Mouse (Mus musculus) frontal cortex, postnatal 36 days (tissue): ENCODE measurements around the gene Antxr1.
A peak's percentile ranks its signal among the peaks of the same experiment; 100 is the strongest.

Experiments
- DNase-seq, 2 experiments: peaks; one replicate each; pipeline ENCODE4 v3.0.0; 2022; ENCODE audit warnings: low spot score in 2 of 2

Antxr1 gene

DNA sequence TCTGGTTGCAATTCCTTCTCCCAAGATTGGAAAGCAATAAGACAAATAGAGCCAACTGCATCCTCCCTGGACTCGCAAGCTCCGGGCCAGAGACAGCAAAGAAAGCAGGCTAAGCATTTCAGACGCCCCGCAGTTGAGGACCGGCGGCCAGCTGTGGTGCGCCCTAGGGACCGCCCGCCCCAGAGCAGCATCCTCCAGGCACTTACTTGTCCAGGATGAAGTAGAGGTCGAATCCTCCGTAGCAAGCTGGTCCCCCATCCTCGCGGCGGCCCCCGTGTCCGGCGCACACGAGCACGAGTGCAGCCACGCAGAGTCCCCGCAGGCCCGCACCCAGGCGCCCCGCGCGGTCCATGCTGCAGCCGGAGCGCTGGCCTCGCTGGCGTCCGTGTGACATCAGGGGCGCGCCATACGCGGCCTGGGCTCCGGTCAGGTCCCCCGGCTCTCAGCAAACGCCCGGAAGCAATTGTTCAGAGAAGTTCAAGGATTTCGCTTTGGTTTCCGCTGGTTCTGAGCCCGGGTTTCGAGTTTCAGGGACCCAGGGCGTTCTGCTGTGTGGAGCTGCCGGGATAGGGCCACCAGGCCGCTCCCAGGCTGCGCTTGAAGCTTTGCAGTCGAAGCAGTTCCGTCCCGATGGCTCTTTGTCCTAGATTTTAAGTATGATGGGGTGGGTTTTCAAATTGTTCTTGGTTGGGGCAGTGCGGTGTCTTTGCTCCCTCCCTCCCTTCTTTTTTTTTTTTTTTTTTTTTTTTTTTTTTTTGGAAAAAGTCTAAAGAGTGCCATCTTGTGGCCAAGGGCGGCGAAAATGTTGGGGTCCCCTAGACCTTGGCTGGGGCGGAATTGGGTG, at the start of gene Antxr1:
Antxr1 (minus strand) TSS at position 731 of the 844 bp plus-strand sequence.
- DNase-seq = peak; percentile 54 to 56

DNA sequence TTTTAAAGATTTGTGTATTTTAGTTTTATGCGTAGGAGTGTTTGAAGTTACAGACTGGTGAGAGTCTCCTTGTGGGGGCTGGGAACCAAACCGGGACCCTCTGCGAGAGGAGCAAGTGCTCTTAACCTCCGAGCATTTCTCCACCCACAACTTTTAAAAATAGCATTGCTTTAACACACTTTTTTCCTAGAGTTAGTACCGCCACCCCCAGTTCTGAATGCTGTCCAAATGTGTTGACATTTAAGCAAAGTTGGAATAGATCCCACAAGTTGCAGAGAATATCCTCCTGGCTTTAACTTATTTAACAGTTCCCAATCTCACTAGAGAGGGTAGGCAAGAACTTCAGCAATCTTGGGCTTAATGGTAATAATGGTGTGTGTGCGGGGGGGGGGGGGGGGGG, 49.1 kb upstream of the Antxr1 start:
- DNase-seq = peak; percentile 29 to 56

DNA sequence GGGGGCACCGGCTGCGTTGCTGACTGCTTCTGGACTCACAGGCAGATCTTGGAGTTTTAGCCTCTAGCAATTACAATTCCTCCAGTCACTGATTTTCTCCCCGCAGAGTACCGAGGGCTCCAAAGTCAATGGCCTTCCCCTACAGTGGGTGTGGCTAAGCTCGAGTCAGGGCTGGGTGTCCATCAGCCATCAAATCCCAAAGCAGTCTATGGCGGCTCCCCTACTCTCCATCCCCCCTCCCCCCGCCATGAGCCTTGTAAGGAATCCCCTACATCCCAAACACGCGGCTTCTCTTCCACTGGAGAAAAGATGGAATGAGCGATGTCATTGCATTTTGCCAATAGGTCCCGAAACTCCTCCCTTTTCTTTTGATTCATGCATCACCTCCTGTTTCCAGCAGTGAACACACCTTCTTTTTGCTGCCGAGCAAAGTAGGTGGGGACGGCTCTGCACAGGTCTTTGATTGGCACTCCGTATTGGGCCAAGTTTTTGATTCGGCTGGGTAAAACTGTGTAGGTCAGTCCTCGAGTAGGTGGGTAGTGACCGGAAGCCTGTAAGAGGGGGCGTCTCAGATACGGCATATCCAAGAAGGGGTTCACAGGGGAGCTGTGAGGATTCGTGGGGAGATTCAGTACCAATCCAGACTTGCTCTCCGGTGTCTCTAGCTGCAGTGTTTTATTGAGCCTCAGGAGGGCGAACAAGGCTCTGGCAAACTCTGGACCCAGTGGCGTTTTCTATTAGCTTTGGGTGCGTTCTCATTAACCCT, 48.5 kb upstream of the Antxr1 start:
- peak; percentile 18 to 38 for DNase-seq

DNA sequence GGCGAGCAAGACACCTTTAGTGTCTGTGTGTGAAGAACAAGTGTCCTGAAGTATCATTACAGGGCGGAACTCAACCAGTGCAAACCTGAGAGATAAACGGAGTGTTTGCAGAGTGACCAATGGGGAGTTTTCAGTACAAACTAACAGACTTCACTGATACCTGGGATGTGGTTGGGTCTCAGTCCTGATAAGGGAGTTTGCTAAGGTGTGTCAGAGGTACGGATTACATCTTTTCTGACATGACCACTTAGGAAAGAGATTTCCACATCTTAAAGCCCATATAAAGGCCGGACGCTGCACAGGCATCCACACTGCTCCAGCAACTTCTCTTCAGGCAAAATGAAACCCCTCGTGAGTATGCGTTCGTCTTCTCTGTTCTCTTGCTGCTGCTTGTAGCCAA, 37.4 kb upstream of the Antxr1 start, which contains the start of gene Gkn2:
Gkn2 (plus strand) TSS at position 301 of the 400 bp plus-strand sequence.
- DNase-seq = no peak

DNA sequence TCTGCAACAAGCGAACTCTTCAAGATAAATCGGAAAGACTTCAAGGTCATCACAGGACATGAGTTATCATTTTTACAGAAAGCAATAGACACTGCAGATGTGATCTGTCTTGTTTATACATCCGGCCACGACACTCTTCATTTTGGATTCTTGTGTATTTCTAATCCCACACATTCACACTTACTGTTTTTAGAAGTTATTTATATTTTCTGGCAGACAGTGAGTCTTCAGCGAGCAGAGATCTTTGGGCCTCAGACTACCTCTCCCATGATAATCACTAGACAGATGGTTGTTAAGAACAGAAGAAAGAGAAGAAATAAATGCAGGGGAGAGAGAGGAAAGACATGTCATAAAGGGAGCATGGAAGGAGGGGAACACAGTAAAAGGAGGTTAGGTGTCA, 33.6 kb upstream of the Antxr1 start:
- peak; percentile 20 to 25 for DNase-seq

DNA sequence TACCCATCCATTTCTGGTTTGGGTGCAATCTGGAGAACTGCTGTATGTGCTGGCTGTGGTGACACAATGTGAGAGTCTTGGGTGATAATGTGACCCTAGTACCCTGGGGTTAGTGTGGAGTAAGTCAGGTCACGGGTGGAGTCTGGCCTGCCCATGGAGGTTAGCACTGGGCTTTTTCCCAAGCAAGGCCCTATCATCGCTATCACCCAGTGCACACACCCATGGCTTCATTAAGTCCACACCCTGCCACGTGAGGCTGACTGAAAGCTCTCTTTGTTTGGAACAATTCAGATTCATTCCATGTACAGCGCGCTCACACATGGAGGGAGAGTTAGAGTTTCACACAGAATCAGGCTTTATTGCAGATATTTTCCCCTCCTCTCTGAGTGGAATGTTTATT, 18.8 kb upstream of the Antxr1 start:
- no peak for DNase-seq

DNA sequence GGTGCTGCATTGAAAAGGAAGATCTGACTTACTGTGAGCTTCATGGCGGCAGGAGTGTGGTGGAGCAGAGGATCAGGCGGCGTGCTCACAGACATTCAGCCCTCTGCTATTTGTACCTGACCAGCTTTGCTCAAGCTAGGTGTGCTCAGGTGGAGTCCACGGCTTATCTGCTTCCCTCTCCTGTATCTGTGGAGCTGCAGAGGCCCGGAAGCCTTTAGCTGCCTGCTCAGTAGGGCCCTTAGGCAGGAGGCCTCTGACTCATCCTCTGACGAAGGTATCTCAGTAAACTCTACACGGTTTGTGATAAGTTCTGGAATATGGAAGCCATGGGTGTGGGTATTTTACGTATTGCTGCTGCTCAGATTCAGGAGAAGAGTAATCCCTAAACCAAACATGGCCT, 15.2 kb upstream of the Antxr1 start, which contains the start of gene Gkn1:
Gkn1 (minus strand) TSS at position 114 of the 400 bp plus-strand sequence.
- DNase-seq = no peak

DNA sequence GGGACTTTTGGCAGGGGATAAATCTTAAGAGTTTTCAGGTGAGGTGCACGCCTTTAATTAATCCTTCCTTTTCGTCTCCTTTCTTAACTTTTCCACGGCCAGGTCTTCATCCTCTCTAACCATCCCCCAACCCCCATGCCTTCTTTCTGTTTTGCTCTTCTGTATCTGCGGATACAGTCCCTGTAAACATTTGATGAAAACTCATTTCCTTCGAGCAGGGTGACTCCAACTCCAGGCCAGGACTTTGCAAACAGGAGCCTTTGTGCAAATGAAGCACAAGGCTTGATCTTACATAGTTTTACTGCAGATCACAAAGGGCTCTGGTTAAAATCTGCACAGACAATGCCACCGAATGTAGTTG, 294 bp upstream of the Antxr1 start:
- no peak for DNase-seq

DNA sequence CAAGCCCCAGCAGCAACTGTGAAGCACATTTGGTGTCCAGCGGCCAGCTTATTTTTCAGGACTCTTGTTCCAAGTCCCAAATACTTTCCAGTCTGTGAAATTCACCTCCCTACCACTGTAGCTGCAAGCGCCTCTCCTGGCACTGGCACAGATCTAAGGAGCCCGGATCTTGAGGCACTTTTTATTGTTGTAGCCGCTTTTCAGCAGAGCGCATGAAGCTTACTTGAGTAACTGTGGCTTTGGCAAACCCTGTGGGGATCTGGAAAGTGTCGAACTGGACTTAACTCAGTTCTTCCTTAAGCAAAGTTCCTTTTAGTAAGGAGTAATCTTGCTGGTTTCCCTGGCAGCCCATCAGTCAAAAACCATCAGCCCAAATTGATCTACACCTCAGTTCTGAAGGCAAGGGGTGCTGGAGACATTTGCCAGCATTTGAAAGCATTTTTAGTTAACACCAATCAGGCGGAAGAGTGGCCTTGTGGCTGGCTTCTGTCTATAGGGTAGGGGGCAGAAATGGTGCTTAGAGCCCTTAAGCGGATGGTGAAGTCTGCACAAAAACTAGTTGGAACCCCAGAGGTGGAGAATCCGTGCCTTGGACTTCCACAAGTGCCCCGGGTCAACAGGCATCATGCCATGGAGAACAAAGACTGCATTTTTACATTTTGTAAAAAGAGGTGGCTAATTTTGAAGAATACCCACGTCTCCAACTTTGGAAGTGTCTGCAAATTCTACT, 1.1 kb downstream of the Antxr1 start:
- DNase-seq = peak; percentile 54 to 67

DNA sequence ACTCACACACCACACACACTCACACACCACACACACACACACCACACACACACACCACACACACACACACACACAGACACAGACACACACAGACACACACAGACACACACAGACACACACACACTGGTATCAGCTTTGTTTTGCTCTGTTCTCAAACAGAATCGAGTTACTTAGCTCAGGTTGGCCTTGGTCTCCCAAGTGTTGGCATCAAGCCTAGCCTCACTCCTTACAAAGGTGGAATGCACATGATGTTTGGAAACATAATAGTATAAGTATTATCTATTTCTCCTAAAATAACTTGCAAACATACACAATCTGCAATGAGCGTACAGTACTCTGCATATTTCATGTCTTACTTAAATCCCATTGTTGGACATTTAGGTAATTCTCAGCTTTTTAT, 3.2 kb downstream of the Antxr1 start:
- no peak for DNase-seq

DNA sequence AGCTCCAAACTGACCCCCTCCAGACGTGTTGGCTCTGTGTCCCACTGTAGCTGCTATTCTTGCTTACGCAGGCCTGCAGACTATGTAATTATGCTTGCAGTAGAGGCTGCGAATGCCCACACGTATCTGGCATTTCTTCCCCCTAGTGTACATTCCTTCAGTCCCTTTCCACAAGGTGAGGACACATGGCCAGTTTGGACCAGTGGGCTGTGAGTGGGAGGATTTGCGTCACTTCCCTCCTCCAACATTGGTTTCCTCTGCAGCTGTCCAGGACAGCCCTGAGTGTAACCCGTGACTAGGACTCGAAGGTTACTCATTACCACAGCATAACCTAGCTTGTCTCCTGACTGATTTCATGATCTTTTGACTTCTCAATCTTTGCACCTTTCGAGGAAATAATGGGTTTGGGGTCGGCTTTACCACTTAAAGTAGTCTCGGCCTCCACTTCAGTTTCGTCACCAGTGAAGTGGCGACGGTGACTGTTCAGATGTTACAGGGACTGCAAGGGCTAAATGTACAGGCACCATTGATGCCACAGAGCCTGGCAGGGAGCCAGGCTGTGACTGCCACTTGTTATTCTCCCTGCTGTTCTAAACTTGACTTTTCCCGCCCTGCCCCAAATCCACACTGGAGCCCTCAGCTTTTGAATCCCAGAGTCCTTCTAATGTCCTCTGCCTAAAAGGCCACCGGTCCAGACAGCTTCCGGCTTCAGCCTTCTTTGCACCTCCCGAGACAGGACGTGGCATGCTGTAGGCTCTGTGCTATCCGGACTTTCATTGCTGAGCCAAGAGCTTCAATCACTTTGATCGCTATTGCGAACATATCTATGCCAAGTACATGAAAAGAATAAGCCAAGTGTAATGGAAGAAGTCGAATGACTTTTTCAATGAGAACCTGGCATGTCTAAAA, 7.1 kb downstream of the Antxr1 start:
- DNase-seq = peak; percentile 19 to 34

DNA sequence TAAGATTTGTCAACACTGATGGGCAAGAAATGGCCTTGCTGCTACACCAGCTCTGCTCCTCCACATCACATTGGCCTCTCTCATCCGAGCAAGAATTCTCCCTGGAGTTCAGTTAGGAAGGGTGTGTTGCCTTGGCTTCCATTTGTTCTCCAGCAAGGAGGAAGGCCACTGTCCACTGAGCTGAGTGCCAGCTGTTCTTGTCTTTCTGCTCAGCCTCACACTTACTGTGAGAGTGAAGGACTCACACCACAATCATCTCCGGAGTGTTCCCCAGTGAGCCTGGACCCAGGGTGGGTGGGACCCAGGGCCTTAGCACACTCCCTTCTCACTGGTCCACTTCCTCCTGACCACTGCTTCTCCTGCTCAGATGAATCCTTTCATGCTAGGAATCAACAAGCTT, 8.7 kb downstream of the Antxr1 start:
- DNase-seq = no peak

DNA sequence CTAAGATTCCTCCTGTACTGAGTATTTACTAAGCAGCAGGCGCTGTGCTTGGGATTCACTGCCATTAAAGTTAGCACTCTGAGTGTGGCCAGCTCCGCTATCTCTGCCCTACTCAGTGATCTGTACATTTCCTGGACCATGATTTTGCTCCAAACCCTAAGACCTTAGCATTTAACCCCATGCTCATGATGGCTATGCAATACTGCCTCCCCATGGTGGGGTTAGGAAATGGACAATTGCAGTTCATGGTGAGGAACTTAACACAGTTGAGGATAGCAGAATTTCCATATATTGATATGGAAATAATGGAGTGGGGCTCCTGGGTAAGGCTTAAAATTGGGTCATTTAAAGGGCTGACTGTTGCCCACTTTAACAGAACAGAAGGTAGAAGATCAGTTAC, 12.2 kb downstream of the Antxr1 start:
- DNase-seq = peak in 1 of 2 experiments; percentile 30

DNA sequence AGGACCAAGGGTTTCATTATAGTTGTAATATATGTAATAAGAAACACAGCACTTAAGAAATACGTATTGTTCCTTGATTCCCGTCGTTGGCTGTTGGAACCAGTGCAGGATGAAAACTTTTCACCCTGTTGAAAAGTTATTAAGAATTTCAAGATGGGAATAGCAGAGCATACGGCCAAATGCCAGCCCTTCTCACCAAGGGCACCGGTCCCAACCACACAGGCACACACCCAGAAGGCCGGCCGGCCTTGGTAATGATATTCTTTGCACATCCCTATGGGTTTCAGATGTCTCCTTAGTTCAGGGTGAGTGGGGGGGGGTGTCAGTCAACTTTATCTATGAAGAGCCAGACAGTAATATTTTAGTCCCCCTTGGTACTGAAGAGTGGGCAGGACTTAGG, 17.0 kb downstream of the Antxr1 start:
- DNase-seq = no peak

DNA sequence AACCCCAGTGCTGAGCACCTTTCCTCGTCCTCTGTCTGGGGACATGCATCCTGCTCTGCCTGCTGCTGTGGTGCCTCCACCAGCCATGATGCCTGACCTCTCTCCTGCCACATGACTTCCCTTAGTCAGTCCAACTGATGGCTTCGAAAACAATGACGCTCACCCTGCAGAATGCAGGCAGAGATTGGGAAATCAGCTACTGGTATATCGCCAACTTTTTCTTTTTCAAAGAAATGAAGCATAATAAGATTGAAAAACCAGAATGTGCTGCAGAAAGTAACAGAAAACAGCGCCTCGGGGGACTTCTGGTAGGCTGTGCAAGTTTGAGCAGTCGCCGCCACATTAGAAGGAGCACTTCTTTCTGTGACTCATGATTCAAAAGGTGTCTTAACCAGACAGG, 18.7 kb downstream of the Antxr1 start:
- no peak for DNase-seq

DNA sequence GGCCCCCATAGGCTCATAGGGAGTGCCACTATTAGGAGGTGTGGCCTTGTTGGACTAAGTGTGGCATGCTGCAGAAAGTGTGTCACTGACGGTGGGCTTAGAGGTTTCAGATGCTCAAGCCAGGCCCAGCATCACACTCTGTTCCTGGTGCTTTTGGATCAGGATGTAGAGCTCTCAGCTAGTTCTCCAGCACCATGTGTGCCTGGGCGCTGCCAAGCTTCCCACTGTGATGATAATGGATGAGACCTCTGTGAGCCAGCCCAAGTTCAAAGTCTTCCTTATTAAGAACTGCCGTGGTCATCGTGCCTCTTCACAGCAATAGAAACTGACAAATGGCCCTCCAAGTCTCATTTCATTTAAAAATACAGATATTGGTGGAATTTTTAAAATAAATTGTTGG, 22.9 kb downstream of the Antxr1 start:
- DNase-seq = no peak

DNA sequence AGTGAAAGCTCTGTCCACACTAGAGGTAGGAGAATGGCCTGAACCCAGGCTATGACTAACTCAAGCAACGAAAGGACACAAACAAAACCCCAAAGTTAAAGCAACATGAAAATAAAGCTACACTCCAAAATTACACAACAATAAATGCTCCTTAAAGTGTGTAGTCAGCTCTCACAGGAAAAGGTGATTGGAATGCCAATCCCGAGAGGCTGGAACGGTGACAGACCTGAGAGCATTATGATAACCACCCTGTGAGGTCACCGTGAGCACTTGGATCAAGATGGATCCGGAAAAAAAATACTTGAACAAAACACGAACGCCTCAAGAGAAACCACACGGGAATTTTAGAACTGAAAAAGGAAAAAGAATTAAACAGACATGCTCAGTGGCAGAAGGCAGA, 31.1 kb downstream of the Antxr1 start:
- DNase-seq = no peak

DNA sequence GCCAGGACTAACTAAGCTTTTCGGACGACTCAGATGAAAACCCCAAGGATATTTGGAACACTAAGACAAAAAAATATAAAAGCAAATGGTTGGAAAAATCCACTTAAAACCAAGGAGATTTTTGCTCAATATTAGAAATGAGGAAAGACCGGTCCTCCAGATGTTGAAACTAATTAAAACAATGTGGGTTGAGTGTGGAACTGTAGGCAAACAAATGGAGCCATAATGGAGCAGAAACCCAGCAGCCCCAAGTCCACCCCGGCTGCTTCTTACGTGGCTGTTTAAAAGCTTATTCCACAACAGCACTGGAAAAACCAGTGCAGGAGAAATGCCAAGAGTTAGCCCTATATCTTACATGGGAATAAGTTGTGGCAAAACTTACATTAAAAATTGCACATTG, 32.9 kb downstream of the Antxr1 start:
- DNase-seq = no peak

DNA sequence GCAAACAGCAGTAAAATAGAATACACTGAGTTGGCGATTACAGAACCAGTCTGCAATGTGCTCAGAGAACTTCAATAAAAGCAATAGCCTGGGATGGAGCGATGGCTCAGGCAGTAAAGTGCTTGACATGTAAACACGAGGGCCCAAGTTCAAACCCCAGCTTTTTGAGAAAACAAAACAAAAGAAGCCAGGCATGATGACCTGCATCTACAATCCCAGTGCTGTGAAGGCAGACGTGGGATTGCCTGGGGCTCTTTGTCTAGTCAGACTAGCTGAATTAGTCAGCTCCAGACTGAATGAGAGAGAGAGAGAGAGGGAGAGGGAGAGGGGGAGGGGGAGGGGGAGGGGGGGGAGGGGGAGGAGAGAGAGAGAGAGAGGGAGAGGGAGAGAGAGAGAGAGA, 33.6 kb downstream of the Antxr1 start:
- DNase-seq = no peak

DNA sequence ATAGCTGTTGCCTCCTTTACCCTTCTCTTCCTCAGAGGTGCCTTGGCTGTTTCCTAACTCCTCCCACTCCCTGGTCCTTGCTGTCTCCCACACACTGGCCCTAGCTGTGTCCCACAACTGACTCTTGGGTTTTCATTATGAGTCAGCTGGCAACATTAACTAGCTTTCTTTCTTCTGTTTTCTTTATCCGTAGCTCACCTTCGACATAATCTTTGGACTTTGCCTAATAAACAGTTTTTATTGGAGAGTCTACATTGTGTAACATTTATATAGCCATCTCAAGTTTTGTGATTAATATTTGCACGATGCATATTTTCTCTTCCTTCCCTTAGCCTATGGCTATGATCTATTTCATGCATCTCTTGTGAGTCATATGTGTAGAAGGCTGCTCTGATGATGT, 40.7 kb downstream of the Antxr1 start:
- no peak for DNase-seq
